Mouse (Mus musculus) kidney, embryonic 14.5 days (tissue): ENCODE measurements at regions not wholly inside any gene's neighbourhood (a gene's known extent, or its start where the extent isn't known, plus 50 kb on each side); places are given as distances from the start of the nearest gene placed in this dataset.

Experiments used
- ATAC-seq: fragments of 200-750 bp; cut with Nextera tagmentation; 2 replicates; pipeline ENCODE4 v1.8.0; 2017; ENCODE audit warnings: moderate number of reproducible peaks, mild to moderate bottlenecking, moderate TSS enrichment, moderate library complexity; ENCODE audit not compliant: low FRiP score, low TSS enrichment
- H3K27ac ChIP-seq: fragments of 300-500 bp; sonication (generic); 2 replicates; pipeline ENCODE4 v1.5.1; 2014; ENCODE audit warnings: low read depth, mild to moderate bottlenecking, low read length, moderate library complexity, mixed read lengths
- H3K27me3 ChIP-seq: fragments of 300-500 bp; sonication (generic); 2 replicates; pipeline ENCODE4 v1.6.1; 2014; ENCODE audit warnings: mild to moderate bottlenecking, low read length; ENCODE audit not compliant: control insufficient read depth, insufficient read depth
- H3K36me3 ChIP-seq: fragments of 300-500 bp; sonication (generic); 2 replicates; pipeline ENCODE4 v1.6.1; 2014; ENCODE audit warnings: low read length, mixed read lengths; ENCODE audit not compliant: control insufficient read depth, insufficient read depth
- H3K4me1 ChIP-seq: fragments of 300-500 bp; sonication (generic); 2 replicates; pipeline ENCODE4 v1.6.1; 2014; ENCODE audit warnings: low read length, mixed read lengths; ENCODE audit not compliant: control insufficient read depth, insufficient read depth
- H3K4me2 ChIP-seq: fragments of 300-500 bp; sonication (generic); replicated peaks from 2 replicates; pipeline ENCODE4 v1.6.1; 2014; ENCODE audit warnings: low read depth, mild to moderate bottlenecking, low read length
- H3K4me3 ChIP-seq: fragments of 300-500 bp; sonication (generic); 2 replicates; pipeline ENCODE4 v1.5.1; 2014; ENCODE audit warnings: mild to moderate bottlenecking, low read length
- H3K9ac ChIP-seq: fragments of 300-500 bp; sonication (generic); 2 replicates; pipeline ENCODE4 v1.6.1; 2014; ENCODE audit warnings: low read depth, mild to moderate bottlenecking, low read length, moderate library complexity
- H3K9me3 ChIP-seq: fragments of 300-500 bp; sonication (generic); 2 replicates; pipeline ENCODE4 v1.6.1; 2016; ENCODE audit warnings: low read length; ENCODE audit not compliant: control insufficient read depth
- WGBS: fragments of 180-500 bp; shearing (Covaris S2); extraction: QIAGEN DNeasy Blood & Tissue Kit; methylation state at CpG from one replicate; pipeline ENCODE4 v1.1.7; 2014; 5-methylcytosine and 5-hydroxymethylcytosine counted together

DNA sequence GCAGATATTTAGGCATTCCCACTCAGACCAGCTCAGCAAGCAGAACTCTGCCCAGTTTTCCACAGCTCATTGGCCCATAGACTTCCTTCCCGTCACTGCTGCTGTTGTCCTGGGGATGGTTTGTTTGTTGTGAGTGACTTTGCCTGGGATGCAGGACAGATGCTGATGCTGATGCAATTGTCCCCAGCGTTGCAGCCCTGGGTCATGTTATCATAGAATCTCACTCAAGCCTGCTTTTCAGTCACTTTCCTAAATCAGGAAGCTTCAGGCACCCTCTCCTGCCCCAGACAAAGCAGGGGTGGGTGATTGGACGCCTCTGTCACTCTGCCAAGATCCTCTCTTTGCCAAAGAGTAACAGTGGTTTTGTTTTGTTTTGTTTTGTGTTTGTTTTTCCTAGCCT is 515.3 kb upstream of the Gm26657 start:
- Histone ChIP-seq H3K27me3 (no peaks in the 10 kb centered on the region), H3K9ac (no peak overlapping the region), H3K27ac (no peak overlapping the region), H3K4me2 (no peak overlapping the region), H3K4me1 (0 out of 2 replicates have a peak, but pooled peaks cover 4% of the 10 kb centered on the region), H3K4me3 (no peak overlapping the region), H3K9me3 (no peaks in the 10 kb centered on the region), H3K36me3 (no peaks in the 10 kb centered on the region)
- no peak for ATAC-seq
- WGBS = 47% methylated on average over 3 of the region's 3 CpGs

DNA sequence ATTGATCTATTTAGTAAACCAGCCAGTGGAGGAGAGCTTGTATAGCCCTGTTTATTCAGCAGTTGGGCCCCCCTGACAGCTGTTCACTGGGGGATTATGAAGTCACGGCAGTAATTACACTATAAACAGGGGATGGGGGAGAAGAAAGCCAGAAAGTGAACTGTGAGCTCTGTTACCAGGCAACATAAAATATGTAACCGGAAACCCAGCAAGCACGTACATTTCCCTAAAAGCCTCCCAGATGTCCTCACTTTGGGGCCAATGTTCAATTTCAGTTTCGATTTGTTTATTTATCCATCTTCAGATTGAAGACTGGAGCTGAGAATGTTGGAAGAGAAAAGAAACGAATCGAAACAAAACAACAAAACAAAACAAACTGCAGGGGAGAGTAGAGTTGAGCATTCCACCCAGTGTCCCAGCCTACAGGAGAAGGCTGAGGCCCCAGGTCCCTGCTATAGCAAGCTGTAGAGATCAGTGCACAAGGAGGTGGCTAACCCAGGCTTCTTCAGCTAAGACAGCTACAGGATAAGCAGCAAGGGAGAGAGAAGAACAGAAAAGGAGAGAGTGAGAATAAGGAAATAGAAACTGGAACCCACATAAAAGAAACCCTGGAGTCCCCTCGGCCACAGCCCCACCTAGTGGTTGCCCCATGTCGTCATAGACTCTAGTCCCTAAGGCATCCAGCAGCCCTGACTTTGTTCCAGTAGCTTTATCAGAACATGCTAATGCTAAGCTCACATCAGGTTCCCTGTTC is 517.7 kb upstream of the Gm26657 start:
- H3K27ac ChIP-seq = no peak overlapping the region
- 0 out of 2 replicates have a peak, but pooled peaks cover 4% of the 10 kb centered on the region for H3K4me1 ChIP-seq
- H3K9me3 ChIP-seq = no peaks in the 10 kb centered on the region
- 34% methylated on average over 8 of the region's 8 CpGs for WGBS
- no peaks in the 10 kb centered on the region for H3K27me3 ChIP-seq
- no peak overlapping the region; the same call in 1 of the 2 replicates for H3K4me2 ChIP-seq
- H3K36me3 ChIP-seq = no peaks in the 10 kb centered on the region
- peak; percentile 68; the same call in 1 of the 2 replicates for ATAC-seq
- H3K4me3 ChIP-seq = no peak overlapping the region
- no peak overlapping the region for H3K9ac ChIP-seq

DNA sequence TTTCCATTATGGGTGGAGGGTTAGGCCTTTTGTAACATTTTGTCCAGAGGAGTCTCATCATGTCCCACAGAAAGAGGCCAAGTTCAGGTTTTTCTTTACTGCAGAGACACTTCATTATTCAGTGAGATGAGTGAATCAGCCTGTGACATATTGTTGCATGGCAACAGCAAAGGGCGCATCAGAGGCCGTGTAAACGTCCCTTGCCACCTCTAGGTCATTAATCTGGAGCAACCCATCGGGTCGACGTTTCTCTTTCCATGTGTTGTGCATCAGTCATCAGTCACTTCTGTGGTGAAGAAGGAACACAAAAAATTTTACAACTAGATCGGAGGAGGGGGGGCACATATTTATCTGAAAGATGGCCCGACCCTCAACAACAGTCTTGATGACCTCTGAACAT is 519.3 kb upstream of the Gm26657 start:
- H3K4me3 ChIP-seq = no peak overlapping the region
- H3K4me1 ChIP-seq = 0 out of 2 replicates have a peak, but pooled peaks cover 4% of the 10 kb centered on the region
- WGBS = 25% methylated on average over 8 of the region's 8 CpGs
- no peak overlapping the region for H3K4me2 ChIP-seq
- H3K27me3 ChIP-seq = no peaks in the 10 kb centered on the region
- H3K9ac ChIP-seq = no peak overlapping the region
- no peaks in the 10 kb centered on the region for H3K36me3 ChIP-seq
- no peak overlapping the region for H3K27ac ChIP-seq
- H3K9me3 ChIP-seq = no peaks in the 10 kb centered on the region
- ATAC-seq = no peak

DNA sequence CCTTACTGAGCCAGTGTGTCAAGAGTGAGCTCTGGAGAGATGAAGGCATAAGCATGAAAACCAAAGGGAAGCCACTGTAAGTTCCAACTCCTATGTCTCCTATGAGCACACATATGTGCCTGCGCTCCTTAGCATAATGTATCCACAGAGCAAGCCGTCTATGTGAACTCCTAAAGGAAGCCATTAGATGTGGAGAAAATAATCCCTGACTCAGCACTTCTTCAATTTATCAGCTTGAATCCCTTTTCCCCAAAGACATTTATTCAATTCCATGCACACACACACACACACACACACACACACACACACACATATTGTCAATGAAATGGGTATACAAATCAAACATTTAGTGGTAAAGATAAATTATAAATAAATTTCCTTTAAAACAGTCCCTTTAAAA is 530.4 kb upstream of the Gm26657 start:
- Histone ChIP-seq H3K4me2 (no peak overlapping the region), H3K4me1 (no peaks in the 10 kb centered on the region), H3K27me3 (no peaks in the 10 kb centered on the region), H3K36me3 (no peaks in the 10 kb centered on the region), H3K27ac (no peak overlapping the region), H3K9ac (no peak overlapping the region), H3K9me3 (no peaks in the 10 kb centered on the region), H3K4me3 (no peak overlapping the region)
- no peak for ATAC-seq
- WGBS = 94% methylated on average over 2 of the region's 2 CpGs

DNA sequence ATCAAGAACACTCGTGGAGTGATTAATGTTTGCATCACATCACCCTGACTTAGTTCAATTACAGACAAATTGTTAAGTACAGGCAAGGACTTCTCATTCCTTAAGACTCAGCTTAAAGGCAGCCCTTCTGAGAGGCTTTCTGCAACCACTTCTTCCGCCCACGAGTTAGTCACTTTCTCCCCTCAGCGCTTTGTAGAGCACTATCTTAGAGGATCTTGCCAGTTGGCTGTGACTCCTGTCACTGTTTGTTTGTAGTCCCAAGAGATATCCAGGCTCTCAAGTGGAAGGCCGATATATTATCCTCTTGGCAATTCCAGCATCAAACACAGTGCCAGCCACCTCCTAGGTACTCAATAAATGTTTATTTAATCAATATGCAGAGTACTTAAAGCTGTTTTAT is 532.1 kb upstream of the Gm26657 start:
- H3K4me2 ChIP-seq = no peak overlapping the region
- no peaks in the 10 kb centered on the region for H3K4me1 ChIP-seq
- ATAC-seq = no peak
- WGBS = 44% methylated on average over 5 of the region's 5 CpGs
- H3K4me3 ChIP-seq = no peak overlapping the region
- no peaks in the 10 kb centered on the region for H3K9me3 ChIP-seq
- no peaks in the 10 kb centered on the region for H3K36me3 ChIP-seq
- H3K27ac ChIP-seq = no peak overlapping the region
- no peaks in the 10 kb centered on the region for H3K27me3 ChIP-seq
- H3K9ac ChIP-seq = no peak overlapping the region

DNA sequence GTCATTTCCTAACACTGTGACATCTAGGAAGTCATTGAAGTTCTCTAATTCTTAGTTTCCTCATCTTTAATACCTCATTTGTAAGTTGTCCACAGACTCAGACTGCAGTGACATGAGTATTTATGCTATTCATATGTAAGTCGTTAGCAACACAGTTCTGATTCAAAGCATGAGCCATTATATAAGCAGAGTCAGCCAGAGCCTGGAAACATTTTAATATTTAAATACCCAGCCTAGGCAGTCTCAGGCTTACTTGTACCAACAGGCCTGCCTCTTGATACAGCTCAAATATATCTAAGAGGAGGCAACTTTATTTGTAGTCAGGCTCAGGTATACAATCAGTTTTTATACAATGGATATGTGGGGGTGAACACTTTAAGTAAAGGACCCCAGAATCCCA is 534.8 kb upstream of the Gm26657 start:
- H3K9me3 ChIP-seq = no peaks in the 10 kb centered on the region
- H3K4me2 ChIP-seq = no peak overlapping the region
- H3K4me3 ChIP-seq = no peak overlapping the region
- no peaks in the 10 kb centered on the region for H3K4me1 ChIP-seq
- no peak overlapping the region for H3K27ac ChIP-seq
- ATAC-seq = no peak
- H3K36me3 ChIP-seq = no peaks in the 10 kb centered on the region
- no peaks in the 10 kb centered on the region for H3K27me3 ChIP-seq
- 74% methylated on average over 1 of the region's 1 CpGs for WGBS
- no peak overlapping the region for H3K9ac ChIP-seq

DNA sequence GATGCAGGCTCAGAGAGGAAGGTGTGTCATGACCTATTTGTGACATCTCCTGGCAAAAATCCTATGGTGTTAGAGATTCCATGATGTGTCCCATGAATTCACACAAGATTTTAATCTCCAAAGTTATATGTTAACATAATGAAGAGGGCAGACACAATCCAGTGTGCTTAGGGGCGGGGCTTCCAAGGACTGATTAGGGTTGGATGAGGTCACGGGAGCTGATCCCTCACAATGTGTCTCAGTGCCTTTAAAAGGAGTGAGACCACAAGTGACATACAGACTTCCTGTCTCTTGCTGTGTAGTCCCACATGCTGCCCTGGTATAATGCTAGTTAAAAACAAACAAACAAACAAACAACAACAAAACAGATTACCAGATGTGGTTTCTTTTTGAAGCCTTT is 546.5 kb upstream of the Gm26657 start:
- H3K36me3 ChIP-seq = no peaks in the 10 kb centered on the region
- no peaks in the 10 kb centered on the region for H3K9me3 ChIP-seq
- 61% methylated on average over 2 of the region's 2 CpGs for WGBS
- no peaks in the 10 kb centered on the region for H3K4me1 ChIP-seq
- no peak overlapping the region for H3K27ac ChIP-seq
- H3K4me3 ChIP-seq = no peak overlapping the region
- no peak overlapping the region for H3K4me2 ChIP-seq
- ATAC-seq = no peak
- no peaks in the 10 kb centered on the region for H3K27me3 ChIP-seq
- H3K9ac ChIP-seq = no peak overlapping the region

DNA sequence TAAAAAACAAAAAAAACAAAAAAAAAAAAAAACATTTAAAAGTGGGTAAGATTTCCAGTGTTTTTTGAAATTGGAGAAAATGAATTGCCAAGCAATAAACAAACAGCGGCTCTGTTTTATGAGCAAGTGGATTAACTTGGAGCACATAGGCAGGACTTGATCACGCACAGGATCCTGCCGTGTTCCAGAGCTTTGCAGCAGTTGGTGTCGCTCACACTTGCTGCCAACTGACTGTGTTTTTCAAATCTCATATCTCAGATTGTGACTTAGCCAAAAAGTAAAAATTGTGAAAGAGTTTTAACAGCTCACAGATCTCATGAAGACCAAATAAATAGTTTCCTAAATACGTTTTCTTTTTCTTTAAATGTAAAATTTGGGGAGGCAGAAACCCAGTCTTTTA is 547.4 kb upstream of the Gm26657 start:
- H3K9me3 ChIP-seq = no peaks in the 10 kb centered on the region
- WGBS = 85% methylated on average over 5 of the region's 5 CpGs
- ATAC-seq = no peak

DNA sequence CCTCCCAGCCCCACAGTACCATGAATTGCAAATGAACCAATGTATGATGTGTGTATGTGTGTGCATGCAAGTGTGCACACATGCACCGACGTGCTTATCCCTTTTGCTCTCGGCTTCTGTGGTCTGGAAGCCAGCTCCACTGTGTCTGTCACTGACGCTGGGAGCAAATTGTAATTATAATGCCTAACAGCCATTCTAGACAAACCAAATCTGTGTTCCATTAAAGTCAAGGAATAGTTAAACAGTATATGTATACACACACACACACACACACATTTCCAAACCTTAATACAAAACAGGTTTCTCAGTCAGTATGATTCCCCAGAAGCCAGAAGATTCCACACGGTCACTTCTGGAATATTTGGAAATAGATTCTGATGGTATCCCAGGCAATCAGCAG is 560.3 kb upstream of the Gm26657 start:
- H3K4me3 ChIP-seq = no peak overlapping the region
- no peak overlapping the region for H3K27ac ChIP-seq
- H3K36me3 ChIP-seq = no peaks in the 10 kb centered on the region
- no peak for ATAC-seq
- H3K4me1 ChIP-seq = no peaks in the 10 kb centered on the region
- no peak overlapping the region for H3K4me2 ChIP-seq
- H3K9me3 ChIP-seq = no peaks in the 10 kb centered on the region
- 80% methylated on average over 5 of the region's 5 CpGs for WGBS
- no peaks in the 10 kb centered on the region for H3K27me3 ChIP-seq
- no peak overlapping the region for H3K9ac ChIP-seq

More for the DNA sequence above, 547.4 kb upstream of the Gm26657 start:
- H3K4me1 ChIP-seq = no peaks in the 10 kb centered on the region
- H3K4me3 ChIP-seq = no peak overlapping the region
- H3K9ac ChIP-seq = no peak overlapping the region
- no peaks in the 10 kb centered on the region for H3K27me3 ChIP-seq
- H3K36me3 ChIP-seq = no peaks in the 10 kb centered on the region
- no peak overlapping the region for H3K27ac ChIP-seq
- H3K4me2 ChIP-seq = no peak overlapping the region
